ENCODE assay signal across 7 mouse cellular contexts in the genomic region with DNA sequence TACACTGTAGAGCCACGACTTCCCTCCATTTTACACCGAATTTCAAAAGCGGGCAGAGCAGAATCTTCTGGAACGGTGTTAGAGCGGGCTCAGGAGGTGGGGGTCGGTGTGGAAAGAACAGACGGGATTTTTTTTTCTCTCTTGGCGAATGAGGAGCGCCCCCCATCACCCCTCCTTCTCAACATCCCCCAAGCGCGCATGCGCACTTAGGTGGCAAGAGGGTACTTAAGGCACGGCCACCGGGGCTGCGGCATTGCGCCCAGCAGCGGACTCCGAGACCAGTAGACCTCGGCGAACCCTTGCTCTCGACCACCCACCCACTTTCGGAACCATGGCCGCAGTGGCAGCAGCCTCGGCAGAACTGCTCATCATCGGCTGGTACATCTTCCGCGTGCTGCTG. TPM values are rescaled to one million over a fixed set of nuclear protein-coding genes. Genes with fewer than 3 reads are reported as not detected.
DNase-seq lines count a peak whose midpoint lies in the region; ATAC-seq lines count a peak whose summit lies in the region.

Nnat (plus strand) TSS at position 221 of the 400 bp plus-strand sequence.

- peak within 1 kb of the TSS; percentile 56 for H3K4me3 ChIP-seq in midbrain, embryonic 15.5 days

- H3K4me2 ChIP-seq in midbrain, embryonic 15.5 days: peak within 1 kb of the TSS; percentile 83

- peak; percentile 73 for ATAC-seq in midbrain, embryonic 15.5 days (replicated peaks)

- H3K27ac ChIP-seq in midbrain, embryonic 15.5 days: peak within 1 kb of the TSS; percentile 95

- WGBS in midbrain, embryonic 15.5 days: 49% methylated on average over 27 of the region's 27 CpGs

- no peaks in the 10 kb centered on the region for H3K27me3 ChIP-seq in midbrain, embryonic 15.5 days (replicated peaks)

- H3K4me1 ChIP-seq in midbrain, embryonic 15.5 days: peaks cover 37% of the 10 kb centered on the region

- peak; percentile 63 for DNase-seq in ovary, postnatal 36 days (ENCODE audit: low spot score)
- no peak for DNase-seq in ovary, postnatal 10 days (ENCODE audit: low spot score)
- DNase-seq in cerebellum, adult 9-10 months: peak; percentile 44
- peak; percentile 91 for DNase-seq in forelimb bud, embryonic 11.5 days (ENCODE audit: low read depth, low spot score)
- DNase-seq in left cerebral cortex, postnatal 14 days (ENCODE audit: low spot score in 2 of 2): peak; percentile 58 to 65
- no peak for DNase-seq in spleen, postnatal 14 days (ENCODE audit: low spot score in 2 of 2)

- intact Hi-C loops in left cerebral cortex, postnatal 14 days (cut with DNase I): no loop called here

- peaks cover 30% of the 10 kb centered on the region for H3K36me3 ChIP-seq in midbrain, embryonic 15.5 days (replicated peaks)

- peaks cover 23% of the 10 kb centered on the region; the same call in 1 of the 2 replicates for H3K9me3 ChIP-seq in midbrain, embryonic 15.5 days

- H3K9ac ChIP-seq in midbrain, embryonic 15.5 days: peak within 1 kb of the TSS; percentile 72

RNA-seq across cellular contexts. Expression of gene Nnat, which starts in this region (rescaled TPM):
- 100 to 1,000 TPM; 283 to 425 TPM for total RNA-seq in left cerebral cortex, postnatal 14 days (2021)
- 10,539 and 10,900 TPM in 2 replicates for polyA plus RNA-seq in midbrain, embryonic 15.5 days (2015; fragmentation: Nextera tagmentation; extraction: Ambion mirVana)

Comparison
In these comparisons a context has a peak if more than half of its experiments do, and no peak if none do; other contexts are left out.
1. DNase-seq: peak in ovary, postnatal 36 days (single experiment), cerebellum, adult 9-10 months (single experiment), forelimb bud, embryonic 11.5 days (single experiment) and left cerebral cortex, postnatal 14 days (2 of 2); none in ovary, postnatal 10 days (single experiment) and spleen, postnatal 14 days (0 of 2).